Mouse (Mus musculus) MEL (cell line): Measurements from ENCODE around the gene Dlx3.

ENCODE experiments used
- CHD1 ChIP-seq: IDR thresholded peaks from 2 replicates; pipeline ENCODE4 v1.6.1; 2012; ENCODE audit warnings: low read depth, mild to moderate bottlenecking, inconsistent platforms, low read length, improper control_type of control experiment
- E2F4 ChIP-seq: IDR thresholded peaks from 2 replicates; pipeline ENCODE4 v1.6.1; 2011; ENCODE audit warnings: low read depth, low read length, improper control_type of control experiment, borderline replicate concordance
- ETS1 ChIP-seq: IDR thresholded peaks from 2 replicates; pipeline ENCODE4 v1.6.1; 2012; ENCODE audit warnings: low read depth, mild to moderate bottlenecking, inconsistent platforms, low read length, improper control_type of control experiment, moderate library complexity
- GATA1 ChIP-seq: IDR thresholded peaks from 2 replicates; pipeline ENCODE4 v1.6.1; 2011; ENCODE audit warnings: low read depth, low read length, improper control_type of control experiment
- POLR2A ChIP-seq, 2 experiments: IDR thresholded peaks; 2 replicates each; pipeline ENCODE4 v1.6.1; 2011 to 2012; ENCODE audit warnings: low read length in 2 of 2, mild to moderate bottlenecking in 2 of 2, control low read depth in 1 of 2, improper control_type of control experiment in 1 of 2, low read depth in 1 of 2, moderate library complexity in 1 of 2; ENCODE audit not compliant: control insufficient read depth in 1 of 2, insufficient read depth in 1 of 2, poor library complexity in 1 of 2
- USF1 ChIP-seq: IDR thresholded peaks from 2 replicates; pipeline ENCODE4 v1.6.1; 2014; ENCODE audit warnings: low read depth, mild to moderate bottlenecking, inconsistent platforms, low read length, improper control_type of control experiment, moderate library complexity
- ZKSCAN1 ChIP-seq: IDR thresholded peaks from 2 replicates; pipeline ENCODE4 v1.6.1; 2012; ENCODE audit warnings: low read depth, mild to moderate bottlenecking, inconsistent platforms, low read length, improper control_type of control experiment, moderate library complexity

- TF ChIP-seq E2F4 = no peak
- no peak for TF ChIP-seq POLR2A (IDR thresholded peaks at IDR 0.05; ENCODE audit: control insufficient read depth in 1 of 2, insufficient read depth in 1 of 2, low read depth in 1 of 2, low read length in 2 of 2, poor library complexity in 1 of 2)
- TF ChIP-seq USF1 = no peak
- no peak for TF ChIP-seq CHD1
- no peak for TF ChIP-seq ETS1
- TF ChIP-seq ZKSCAN1 = no peak
- no peak for TF ChIP-seq GATA1
Observed at GRCm38 (mm10) chr11:95105274-95105874, 14.5 kb upstream of the Dlx3 start.
